Mouse (Mus musculus) stomach, embryonic 14.5 days (tissue): ENCODE data around the gene Gm49405. TPM values are rescaled to one million over a fixed set of nuclear protein-coding genes. Genes with fewer than 3 reads are reported as not detected.
"Not testable (repeated sequence)": the region's sequence is repeated elsewhere in the genome, so short reads cannot be mapped to it uniquely, and the experiment has no call there.

ENCODE experiments used
- ATAC-seq: fragments of 200-750 bp; cut with Nextera tagmentation; 2 replicates; pipeline ENCODE4 v1.8.0; 2017; ENCODE audit warnings: low read depth, moderate TSS enrichment; ENCODE audit not compliant: insufficient number of reproducible peaks, insufficient read depth, low FRiP score
- H3K27ac ChIP-seq: fragments of 300-500 bp; sonication (generic); 2 replicates; pipeline ENCODE4 v1.5.1; 2014; ENCODE audit warnings: mild to moderate bottlenecking, low read length, moderate library complexity, mixed read lengths
- H3K27me3 ChIP-seq: fragments of 300-500 bp; sonication (generic); 2 replicates; pipeline ENCODE4 v1.6.1; 2014; ENCODE audit warnings: low read length, control low read depth, mixed read lengths; ENCODE audit not compliant: control insufficient read depth, insufficient read depth
- H3K36me3 ChIP-seq: fragments of 300-500 bp; sonication (generic); 2 replicates; pipeline ENCODE4 v1.6.1; 2014; ENCODE audit warnings: mild to moderate bottlenecking, control low read depth, low read length, moderate library complexity, mixed read lengths; ENCODE audit not compliant: control insufficient read depth, insufficient read depth
- H3K4me1 ChIP-seq: fragments of 300-500 bp; sonication (generic); 2 replicates; pipeline ENCODE4 v1.6.1; 2014; ENCODE audit warnings: low read length, control low read depth, mixed read lengths; ENCODE audit not compliant: control insufficient read depth, insufficient read depth
- H3K4me2 ChIP-seq: fragments of 300-500 bp; sonication (generic); replicated peaks from 2 replicates; pipeline ENCODE4 v1.6.1; 2014; ENCODE audit warnings: low read depth, low read length, control low read depth
- H3K4me3 ChIP-seq: fragments of 300-500 bp; sonication (generic); 2 replicates; pipeline ENCODE4 v1.5.1; 2014; ENCODE audit warnings: low read depth, low read length, control low read depth
- H3K9ac ChIP-seq: fragments of 300-500 bp; sonication (generic); replicated peaks from 2 replicates; pipeline ENCODE4 v1.6.1; 2014; ENCODE audit warnings: low read depth, mild to moderate bottlenecking, control low read depth, low read length, moderate library complexity, mixed read lengths
- H3K9me3 ChIP-seq: fragments of 300-500 bp; sonication (generic); 2 replicates; pipeline ENCODE4 v1.6.1; 2016; ENCODE audit warnings: low read depth, low read length, control low read depth; ENCODE audit not compliant: control insufficient read depth
- WGBS: fragments of 180-500 bp; shearing (Covaris S2); extraction: QIAGEN DNeasy Blood & Tissue Kit; methylation state at CpG from one replicate; pipeline ENCODE4 v1.1.7; 2014; 5-methylcytosine and 5-hydroxymethylcytosine counted together
- polyA plus RNA-seq: library from polyadenylated mRNA; unstranded; fragments of >200 nt; fragmentation: Nextera tagmentation; extraction: Ambion mirVana; gene quantifications from 2 replicates; pipeline ENCODE4 v1.2.1, GENCODE M21; 2014

Gm49405 gene
- polyA plus RNA-seq: 3.3 TPM in 2 replicates

DNA sequence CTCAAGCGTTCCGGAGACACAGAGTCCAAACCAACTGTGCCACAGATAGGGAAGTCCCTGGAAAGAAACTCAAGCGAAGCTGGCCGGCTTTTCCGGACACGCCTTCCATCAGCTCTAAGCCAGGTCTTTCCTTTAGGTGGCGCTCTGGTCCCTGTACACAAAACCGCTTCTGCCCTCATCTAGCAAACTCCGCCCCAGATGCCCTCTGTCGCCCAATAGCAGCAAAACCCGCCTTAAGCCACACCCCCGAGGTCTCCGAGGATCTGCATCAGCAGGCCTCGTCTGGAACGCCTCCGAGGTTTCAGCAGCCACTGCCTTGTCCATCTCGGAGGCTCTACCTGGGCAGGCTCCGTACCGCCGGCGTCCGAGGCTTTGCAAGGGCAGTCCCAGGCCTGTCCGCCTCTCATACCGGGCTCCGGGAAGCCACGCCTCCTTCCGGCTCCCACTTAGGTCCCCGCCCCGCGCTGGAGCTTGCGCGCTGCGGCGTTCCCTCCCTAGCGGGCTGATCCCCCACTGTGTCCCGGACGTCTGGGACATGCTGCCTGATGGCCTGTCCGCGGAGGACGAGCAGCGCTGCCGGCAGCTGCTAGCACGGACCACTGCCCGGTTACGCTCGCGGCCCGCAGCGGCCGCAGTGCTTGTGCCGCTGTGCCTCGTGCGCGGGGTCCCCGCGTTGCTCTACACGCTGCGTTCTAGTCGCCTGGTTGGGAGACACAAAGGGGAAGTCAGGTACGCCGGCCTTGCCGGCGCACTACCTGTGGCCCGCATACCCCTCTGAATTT is at the start of gene Gm49405, which contains the start of gene Nudt8:
Gm49405 (plus strand) TSS at position 508 of the 782 bp plus-strand sequence.
Nudt8 (plus strand) TSS at position 462 of the 782 bp plus-strand sequence.
- Histone ChIP-seq H3K36me3 (no peaks in the 10 kb centered on the region), H3K4me2 (peak within 1 kb of the TSS; percentile 93), H3K4me1 (peaks cover 15% of the 10 kb centered on the region), H3K4me3 (peak within 1 kb of the TSS; percentile 52), H3K27ac (peak within 1 kb of the TSS; percentile 97), H3K9me3 (no peaks in the 10 kb centered on the region), H3K27me3 (no peaks in the 10 kb centered on the region), H3K9ac (peak within 1 kb of the TSS; percentile 80)
- WGBS: under 1% methylated on average over 64 of the region's 64 CpGs
- ATAC-seq: peak; percentile 89

- Histone ChIP-seq H3K4me3 (no peak overlapping the region), H3K4me1 (no peaks in the 10 kb centered on the region), H3K27me3 (no peaks in the 10 kb centered on the region), H3K9me3 (no peaks in the 10 kb centered on the region), H3K36me3 (no peaks in the 10 kb centered on the region), H3K9ac (no peak overlapping the region), H3K27ac (no peak overlapping the region), H3K4me2 (no peak overlapping the region)
- ATAC-seq: no peak
These were observed 49.0 kb upstream of the Gm49405 start for GRCm38 (mm10) chr19:3951461-3951860.

DNA sequence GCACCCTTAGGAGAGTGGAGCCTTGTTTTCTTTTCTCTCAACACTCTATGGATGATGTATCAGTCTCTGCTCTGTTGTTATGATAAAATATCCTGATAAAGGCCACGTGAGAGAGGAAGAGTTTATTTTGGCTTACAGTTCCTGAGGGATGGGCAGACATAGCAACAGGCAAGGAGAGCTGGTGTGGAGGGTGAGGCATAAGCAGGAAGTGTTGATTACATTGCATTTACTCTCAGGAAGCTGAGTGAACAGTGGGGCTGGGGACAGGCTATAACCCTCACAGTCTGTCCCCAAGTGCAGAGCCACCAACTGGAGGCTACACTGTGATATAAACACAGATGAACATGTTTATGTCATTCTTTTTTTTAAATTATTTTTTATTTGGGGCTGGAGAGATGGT is 48.3 kb upstream of the Gm49405 start:
- no peak for ATAC-seq
- Histone ChIP-seq H3K27me3 (no peaks in the 10 kb centered on the region), H3K36me3 (no peaks in the 10 kb centered on the region), H3K4me2 (no peak overlapping the region), H3K27ac (no peak overlapping the region), H3K4me1 (no peaks in the 10 kb centered on the region), H3K9me3 (no peaks in the 10 kb centered on the region), H3K4me3 (no peak overlapping the region), H3K9ac (no peak overlapping the region)
- 26% methylated on average over 1 of the region's 1 CpGs for WGBS

GRCm38 (mm10) chr19:3955033-3955432 is 45.4 kb upstream of the Gm49405 start:
- Histone ChIP-seq H3K27me3 (no peaks in the 10 kb centered on the region), H3K4me3 (no peak overlapping the region)
- 67% methylated on average over 3 of the region's 3 CpGs for WGBS

DNA sequence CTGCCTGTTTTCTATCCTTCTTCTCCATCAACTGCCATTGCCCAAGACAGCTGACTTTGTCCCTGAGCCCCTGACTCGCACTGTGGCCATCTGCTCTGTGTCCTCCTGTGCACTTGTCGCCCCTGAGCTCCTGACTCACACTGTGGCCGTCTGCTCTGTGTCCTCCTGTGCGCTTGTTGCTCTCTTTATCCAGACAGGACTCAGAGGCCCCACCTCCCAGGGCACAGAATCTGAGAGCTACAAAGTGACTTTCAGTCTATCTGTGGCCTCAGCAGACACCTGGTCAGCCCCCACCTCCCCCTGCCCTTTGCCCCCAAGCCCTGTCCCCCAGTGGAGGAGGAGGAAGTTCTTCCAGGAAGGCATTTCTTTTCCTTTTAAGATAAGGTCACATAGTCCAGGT is 44.6 kb upstream of the Gm49405 start:
- H3K9me3 ChIP-seq: no peaks in the 10 kb centered on the region
- no peak for ATAC-seq
- H3K27ac ChIP-seq: no peak overlapping the region
- no peak overlapping the region for H3K9ac ChIP-seq
- no peak overlapping the region for H3K4me3 ChIP-seq
- no peaks in the 10 kb centered on the region for H3K4me1 ChIP-seq
- no peaks in the 10 kb centered on the region for H3K27me3 ChIP-seq
- H3K36me3 ChIP-seq: no peaks in the 10 kb centered on the region
- 40% methylated on average over 4 of the region's 4 CpGs for WGBS
- H3K4me2 ChIP-seq: no peak overlapping the region

More at GRCm38 (mm10) chr19:3955033-3955432, 45.4 kb upstream of the Gm49405 start:
- Histone ChIP-seq H3K9ac (no peak overlapping the region), H3K27ac (no peak overlapping the region), H3K9me3 (no peaks in the 10 kb centered on the region), H3K4me2 (no peak overlapping the region), H3K36me3 (no peaks in the 10 kb centered on the region), H3K4me1 (no peaks in the 10 kb centered on the region)
- ATAC-seq: no peak

DNA sequence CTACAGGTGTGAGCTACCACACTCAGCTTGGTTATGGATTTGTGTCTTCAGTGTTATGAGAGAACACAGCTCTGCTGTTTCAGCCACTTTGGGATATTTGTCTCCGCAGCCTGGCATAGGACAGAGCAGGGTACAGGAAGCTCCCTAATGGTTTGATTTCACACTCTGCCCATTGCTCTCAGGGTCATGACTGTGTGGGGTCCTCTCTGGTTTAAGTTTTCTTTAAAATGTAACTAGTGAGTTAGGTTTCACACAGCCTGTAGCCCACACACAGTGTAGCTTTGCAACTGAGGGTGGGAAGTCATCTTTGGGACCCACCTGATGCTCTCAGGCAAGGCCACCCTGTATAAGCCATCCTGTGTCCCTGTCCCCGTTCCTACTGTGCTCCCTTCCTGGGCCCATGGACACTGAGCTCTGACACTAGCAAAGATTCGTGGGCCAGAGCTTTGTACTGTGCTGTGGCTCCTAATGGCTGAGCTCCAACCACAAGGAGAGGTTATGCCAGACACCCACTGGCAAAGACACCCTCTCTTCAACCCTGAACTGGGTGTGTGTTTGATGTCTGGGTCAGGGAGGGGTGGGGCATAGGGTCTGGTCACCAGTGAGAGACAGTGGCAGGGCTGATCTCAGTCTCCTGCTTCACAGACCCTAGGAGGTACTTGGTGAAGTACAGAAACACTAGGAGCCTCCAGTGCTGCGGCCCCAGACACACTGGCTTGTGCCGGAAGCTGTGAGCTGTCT is 43.0 kb upstream of the Gm49405 start:
- not testable (repeated sequence) for H3K27ac ChIP-seq, H3K27me3 ChIP-seq, H3K4me1 ChIP-seq, H3K9me3 ChIP-seq, H3K4me2 ChIP-seq, H3K4me3 ChIP-seq, H3K36me3 ChIP-seq, H3K9ac ChIP-seq
- ATAC-seq: 0 out of 2 replicates have a peak, but pooled peaks have one; percentile 6
- WGBS: 76% methylated on average over 5 of the region's 5 CpGs

- H3K27me3 ChIP-seq: no peaks in the 10 kb centered on the region
- ATAC-seq: no peak
- no peaks in the 10 kb centered on the region for H3K36me3 ChIP-seq
- no peaks in the 10 kb centered on the region for H3K4me1 ChIP-seq
- H3K27ac ChIP-seq: no peak within 1 kb of the TSS
- 65% methylated on average over 4 of the region's 4 CpGs for WGBS
- no peaks in the 10 kb centered on the region for H3K9me3 ChIP-seq
- no peak within 1 kb of the TSS for H3K4me2 ChIP-seq
- no peak within 1 kb of the TSS for H3K9ac ChIP-seq
- no peak within 1 kb of the TSS for H3K4me3 ChIP-seq
These were observed 42.0 kb upstream of the Gm49405 start, which contains the start of gene Aldh3b3 for GRCm38 (mm10) chr19:3958470-3958869. Gene Aldh3b3, plus strand, starts transcription at chr19:3958645.

DNA sequence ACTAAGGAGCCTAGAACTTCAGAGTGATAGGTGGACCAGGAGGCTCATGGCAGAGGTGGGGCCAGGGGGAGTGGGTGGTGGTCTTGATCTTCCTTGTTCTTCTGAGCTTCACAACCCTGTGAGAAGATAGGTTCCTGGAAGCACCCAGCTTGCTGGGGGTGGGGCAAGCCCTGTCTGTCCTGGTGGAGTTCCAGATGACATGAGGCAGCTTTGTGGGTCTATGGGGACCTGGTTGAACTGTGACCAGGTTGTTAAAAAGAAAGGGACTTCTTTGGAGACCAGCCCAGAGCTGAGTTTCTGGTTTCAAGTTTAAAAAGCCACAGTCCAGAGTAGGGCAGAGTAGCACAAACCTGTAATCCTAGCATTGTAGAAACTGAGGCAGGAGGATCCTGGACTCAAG is 41.4 kb upstream of the Gm49405 start:
- ATAC-seq: no peak

More for the DNA sequence above, 41.4 kb upstream of the Gm49405 start:
- Histone ChIP-seq H3K4me3 (no peak overlapping the region), H3K27me3 (no peaks in the 10 kb centered on the region), H3K9me3 (no peaks in the 10 kb centered on the region), H3K36me3 (no peaks in the 10 kb centered on the region), H3K4me2 (no peak overlapping the region), H3K27ac (no peak overlapping the region), H3K9ac (no peak overlapping the region), H3K4me1 (no peaks in the 10 kb centered on the region)
